Mouse (Mus musculus): ENCODE data around the gene Sfmbt2. TPM values are rescaled to one million over a fixed set of nuclear protein-coding genes. Genes with fewer than 3 reads are reported as not detected.

Sfmbt2 gene
- polyA plus RNA-seq, 1 experiment from 2014 or later = 0.47 TPM

DNA sequence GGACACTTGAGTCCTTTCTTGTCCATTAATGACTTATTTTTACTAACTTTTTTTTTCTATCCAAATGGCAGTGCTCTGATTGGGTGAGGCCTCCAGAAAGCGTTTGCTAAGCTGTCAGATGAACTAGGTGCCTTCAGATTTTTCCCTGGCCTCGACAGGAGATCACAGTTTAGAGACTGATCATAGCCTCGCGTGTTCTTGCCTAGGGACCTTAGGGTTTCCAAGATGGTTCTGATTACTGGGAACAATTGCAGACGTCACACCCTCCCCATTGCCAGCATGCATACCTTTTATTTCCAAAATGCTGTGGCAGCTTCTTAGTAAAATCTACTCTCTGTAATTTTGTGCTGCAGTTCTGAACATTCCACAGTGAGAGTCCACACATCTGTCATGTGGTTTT lies 212.8 kb downstream of the Sfmbt2 start:
- Histone ChIP-seq H3K27me3 (replicated peaks; ENCODE audit: control insufficient read depth, insufficient read depth, low read length) (no peaks in the 10 kb centered on the region), H3K4me2 (replicated peaks; ENCODE audit: low read depth) (no peak overlapping the region), H3K27ac (ENCODE audit: low read depth, low read length) (no peak overlapping the region), H3K9ac (ENCODE audit: low read depth, low read length) (no peak overlapping the region), H3K9me3 (ENCODE audit: control insufficient read depth) (no peaks in the 10 kb centered on the region), H3K4me3 (ENCODE audit: low read depth, low read length) (no peak overlapping the region), H3K36me3 (ENCODE audit: control insufficient read depth, insufficient read depth) (no peaks in the 10 kb centered on the region), H3K4me1 (replicated peaks; ENCODE audit: control insufficient read depth, insufficient read depth, low read length) (no peaks in the 10 kb centered on the region)
- WGBS = 81% methylated on average over 5 of the region's 5 CpGs
- no peak for ATAC-seq
- TF ChIP-seq CTCF (IDR thresholded peaks at IDR 0.05; ENCODE audit: low read depth) = no peak

DNA sequence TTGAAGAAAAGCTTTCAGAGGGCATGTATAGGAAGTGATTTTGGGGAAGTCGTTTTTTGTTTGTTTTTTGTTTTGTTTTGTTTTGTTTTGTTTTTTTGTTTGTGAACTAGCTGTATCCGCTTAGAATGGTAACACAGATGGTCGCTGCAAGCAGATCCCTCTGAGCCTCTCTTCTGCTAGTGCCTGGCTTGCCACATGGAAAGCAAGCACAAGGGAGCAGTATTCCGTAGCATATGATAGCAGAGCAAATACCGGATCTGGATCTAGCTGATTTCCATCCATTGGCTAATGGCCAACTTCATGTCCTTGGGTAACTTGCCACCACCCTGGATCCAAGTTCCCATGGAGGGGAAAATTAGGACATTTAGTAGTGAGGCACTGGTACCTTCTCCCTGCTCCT lies 221.0 kb downstream of the Sfmbt2 start:
- Histone ChIP-seq H3K36me3 (ENCODE audit: control insufficient read depth, insufficient read depth) (no peaks in the 10 kb centered on the region), H3K4me3 (ENCODE audit: low read depth, low read length) (no peak overlapping the region), H3K9ac (ENCODE audit: low read depth, low read length) (no peak overlapping the region), H3K9me3 (ENCODE audit: control insufficient read depth) (no peaks in the 10 kb centered on the region), H3K27me3 (replicated peaks; ENCODE audit: control insufficient read depth, insufficient read depth, low read length) (no peaks in the 10 kb centered on the region), H3K4me2 (replicated peaks; ENCODE audit: low read depth) (no peak overlapping the region), H3K27ac (ENCODE audit: low read depth, low read length) (no peak overlapping the region), H3K4me1 (replicated peaks; ENCODE audit: control insufficient read depth, insufficient read depth, low read length) (no peaks in the 10 kb centered on the region)
- TF ChIP-seq CTCF (IDR thresholded peaks at IDR 0.05; ENCODE audit: low read depth) = no peak
- 77% methylated on average over 5 of the region's 5 CpGs for WGBS
- ATAC-seq = no peak

DNA sequence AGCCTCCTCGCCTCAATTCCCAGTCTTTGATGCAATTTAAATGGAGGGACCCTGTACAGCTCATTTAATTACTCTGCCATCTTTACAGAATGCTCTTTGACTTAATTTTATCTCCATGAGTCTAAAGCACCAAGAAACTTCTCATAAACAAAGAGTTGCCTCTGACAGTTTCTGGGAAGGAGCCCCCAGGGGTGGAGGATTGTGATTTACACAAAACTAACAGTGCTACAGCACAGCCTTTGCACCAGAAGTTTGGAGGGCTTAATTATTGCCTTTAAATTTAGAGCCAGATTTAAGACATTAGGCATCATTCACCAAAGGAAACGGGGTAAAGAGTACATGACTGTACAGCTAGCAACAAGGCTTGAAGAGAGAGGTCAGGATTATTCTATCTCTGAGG lies 245.2 kb downstream of the Sfmbt2 start:
- TF ChIP-seq CTCF (IDR thresholded peaks at IDR 0.05; ENCODE audit: low read depth) = no peak
- Histone ChIP-seq H3K9ac (ENCODE audit: low read depth, low read length) (no peak overlapping the region), H3K4me3 (ENCODE audit: low read depth, low read length) (no peak overlapping the region), H3K4me2 (replicated peaks; ENCODE audit: low read depth) (no peak overlapping the region), H3K27me3 (replicated peaks; ENCODE audit: control insufficient read depth, insufficient read depth, low read length) (no peaks in the 10 kb centered on the region), H3K36me3 (ENCODE audit: control insufficient read depth, insufficient read depth) (no peaks in the 10 kb centered on the region), H3K9me3 (ENCODE audit: control insufficient read depth) (no peaks in the 10 kb centered on the region), H3K4me1 (replicated peaks; ENCODE audit: control insufficient read depth, insufficient read depth, low read length) (no peaks in the 10 kb centered on the region), H3K27ac (ENCODE audit: low read depth, low read length) (no peak overlapping the region)
- no peak for ATAC-seq
- 79% methylated on average over 2 of the region's 2 CpGs for WGBS

MicroRNAs encoded within 50 kb of the gene (microRNA counts, 519-probe panel; counts per million panel counts)
- microRNA mmu-miR-297a+mmu-miR-466f+mmu-miR-669b (not detected), microRNA mmu-miR-297b-3p (not detected), microRNA mmu-miR-297b-5p (not detected), microRNA mmu-miR-297c (not detected), microRNA mmu-miR-466a-3p+mmu-miR-466b-3-3p (3,081 counts per million, percentile 34 among the panel's probes with 10 or more counts), microRNA mmu-miR-466a-5p+mmu-miR-466e-5p (not detected), microRNA mmu-miR-466c-5p (not detected), microRNA mmu-miR-466d-3p (1,939 counts per million, percentile 12 among the panel's probes with 10 or more counts), microRNA mmu-miR-466d-5p (not detected), microRNA mmu-miR-466f-5p (not detected), microRNA mmu-miR-466g (2,795 counts per million, percentile 29 among the panel's probes with 10 or more counts), microRNA mmu-miR-466h (not detected), microRNA mmu-miR-466l (2,056 counts per million, percentile 14 among the panel's probes with 10 or more counts), microRNA mmu-miR-467a (2,233 counts per million, percentile 17 among the panel's probes with 10 or more counts), microRNA mmu-miR-467b (not detected), microRNA mmu-miR-467c (not detected), microRNA mmu-miR-467d (not detected), microRNA mmu-miR-467e (2,879 counts per million, percentile 30 among the panel's probes with 10 or more counts), microRNA mmu-miR-669a (2,812 counts per million, percentile 29 among the panel's probes with 10 or more counts), microRNA mmu-miR-669e (not detected), microRNA mmu-miR-669f (3,995 counts per million, percentile 57 among the panel's probes with 10 or more counts), microRNA mmu-miR-669g (not detected), microRNA mmu-miR-669h-5p (not detected), microRNA mmu-miR-669i (not detected), microRNA mmu-miR-669j (not detected), microRNA mmu-miR-669m (not detected), microRNA mmu-miR-669o (1,200 counts per million, percentile 5 among the panel's probes with 10 or more counts)

Small RNA genes lying within 50 kb of the gene (microRNA-seq; reads per million reads assigned to microRNA genes)
- gene Gm22051 (not detected), gene Gm22072 (not detected), gene Gm22091 (not detected), gene Gm22166 (not detected), gene Gm22239 (not detected), gene Gm22626 (not detected), gene Gm22635 (not detected), gene Gm22677 (not detected), gene Gm22678 (not detected), gene Gm22775 (not detected), gene Gm22925 (not detected), gene Gm23108 (not detected), gene Gm23288 (not detected), gene Gm23542 (not detected), gene Gm23569 (not detected), gene Gm23571 (not detected), gene Gm23578 (not detected), gene Gm23651 (not detected), gene Gm23988 (not detected), gene Gm24028 (not detected), gene Gm24167 (not detected), gene Gm24315 (not detected), gene Gm24342 (not detected), gene Gm24488 (not detected), gene Gm24640 (not detected), gene Gm24673 (not detected), gene Gm24761 (not detected), gene Gm24806 (not detected), gene Gm25022 (not detected), gene Gm25158 (not detected), gene Gm25263 (not detected), gene Gm25285 (not detected), gene Gm25316 (not detected), gene Gm25451 (not detected), gene Gm25673 (not detected), gene Gm25680 (not detected), gene Gm25701 (not detected), gene Gm25753 (not detected), gene Gm25943 (not detected), gene Gm26060 (not detected), gene Gm26073 (not detected), gene Gm26092 (not detected), gene Gm26156 (not detected), gene Gm26229 (not detected), gene Gm26398 (not detected), gene Gm26426 (not detected), gene Gm26431 (not detected), gene Gm26491 (not detected), gene Mir297a-2 (1.1 reads per million), gene Mir297a-3 (not detected), gene Mir297a-4 (not detected), gene Mir297b (not detected), gene Mir297c (not detected), gene Mir466 (not detected), gene Mir466b-1 (not detected), gene Mir466b-2 (not detected), gene Mir466b-3 (not detected), gene Mir466b-4 (not detected), gene Mir466b-5 (not detected), gene Mir466b-6 (not detected), gene Mir466b-7 (not detected), gene Mir466b-8 (not detected), gene Mir466c-1 (not detected), gene Mir466c-2 (not detected), gene Mir466d (not detected), gene Mir466e (not detected), gene Mir466f-1 (not detected), gene Mir466f-2 (not detected), gene Mir466f-3 (not detected), gene Mir466g (not detected), gene Mir466h (not detected), gene Mir466l (not detected), gene Mir466m (not detected), gene Mir466n (5.7 reads per million, percentile 16 among the genes with 10 or more reads in this experiment), gene Mir466o (not detected), gene Mir466p (not detected), gene Mir467a-1 (not detected), gene Mir467a-10 (not detected), gene Mir467a-2 (not detected), gene Mir467a-3 (not detected), gene Mir467a-4 (not detected), gene Mir467a-5 (not detected), gene Mir467a-6 (not detected), gene Mir467a-7 (not detected), gene Mir467a-8 (not detected), gene Mir467a-9 (not detected), gene Mir467b (not detected), gene Mir467c (365 reads per million, percentile 64 among the genes with 10 or more reads in this experiment), gene Mir467d (610 reads per million, percentile 70 among the genes with 10 or more reads in this experiment), gene Mir467e (497 reads per million, percentile 68 among the genes with 10 or more reads in this experiment), gene Mir669a-1 (not detected), gene Mir669a-10 (not detected), gene Mir669a-11 (not detected), gene Mir669a-12 (not detected), gene Mir669a-2 (not detected), gene Mir669a-3 (not detected), gene Mir669a-4 (not detected), gene Mir669a-5 (not detected), gene Mir669a-6 (not detected), gene Mir669a-7 (not detected), gene Mir669a-8 (not detected), gene Mir669a-9 (not detected), gene Mir669b (not detected), gene Mir669c (41.8 reads per million, percentile 37 among the genes with 10 or more reads in this experiment), gene Mir669d (not detected), gene Mir669d-2 (not detected), gene Mir669e (5.2 reads per million, percentile 13 among the genes with 10 or more reads in this experiment), gene Mir669f (not detected), gene Mir669g (not detected), gene Mir669h (2.7 reads per million, percentile 2 among the genes with 10 or more reads in this experiment), gene Mir669i (not detected), gene Mir669j (not detected), gene Mir669k (not detected), gene Mir669l (88.3 reads per million, percentile 46 among the genes with 10 or more reads in this experiment), gene Mir669m-1 (not detected), gene Mir669m-2 (not detected), gene Mir669o (107 reads per million, percentile 47 among the genes with 10 or more reads in this experiment), gene Mir669p-1 (not detected), gene Mir669p-2 (not detected)

Other genes starting within 250 kb of the Sfmbt2 start
- 0.10 and 0.37 TPM in 2 replicates for gene Itih2, start 239.1 kb upstream of the Sfmbt2 start, polyA plus RNA-seq (2015; fragmentation: Nextera tagmentation; extraction: Ambion mirVana)
- gene Itih5, start 216.9 kb upstream of the Sfmbt2 start, polyA plus RNA-seq (2015; fragmentation: Nextera tagmentation; extraction: Ambion mirVana) = 14.2 and 16.6 TPM in 2 replicates